Mouse (Mus musculus) lung, postnatal 0 days (tissue): Measurements from ENCODE around the gene Cadps.

Experiments used
- CTCF ChIP-seq: IDR thresholded peaks from 2 replicates; pipeline ENCODE4 v1.5.1; 2016; ENCODE audit warnings: antibody characterized with exemption, mild to moderate bottlenecking
- EP300 ChIP-seq: IDR thresholded peaks from 2 replicates; pipeline ENCODE4 v1.6.1; 2016; ENCODE audit warnings: antibody characterized with exemption, mild to moderate bottlenecking, control low read depth

DNA sequence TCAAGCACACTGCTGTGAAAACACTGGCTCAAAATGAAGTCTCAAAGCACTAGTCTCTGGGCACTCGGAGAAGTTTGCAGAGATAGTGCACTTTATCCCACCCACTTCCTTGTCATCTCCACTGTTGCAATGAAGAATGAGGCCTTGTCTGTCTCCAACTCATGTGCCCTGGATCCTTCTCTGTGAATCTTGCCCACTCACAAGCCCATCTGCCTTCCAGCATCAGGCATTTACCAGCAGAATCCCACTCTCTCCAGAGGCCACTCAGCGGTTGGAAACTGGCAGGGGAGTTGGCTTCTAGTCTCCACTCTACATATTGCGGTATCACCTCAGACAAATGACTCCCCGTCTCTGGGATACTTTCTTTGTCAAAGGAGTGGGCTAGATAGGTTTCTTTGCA, 384.9 kb downstream of the Cadps start:
- TF ChIP-seq CTCF, result no peak
- TF ChIP-seq EP300, result no peak
